Mouse (Mus musculus) lung, adult 18-20 months (tissue): ENCODE results near the gene Tmem139.

Experiments
- DNase-seq, 2 experiments: peaks; one replicate each; pipeline ENCODE4 v3.0.0; 2022; ENCODE audit warnings: mixed read lengths in 2 of 2

The Tmem139 gene

DNA sequence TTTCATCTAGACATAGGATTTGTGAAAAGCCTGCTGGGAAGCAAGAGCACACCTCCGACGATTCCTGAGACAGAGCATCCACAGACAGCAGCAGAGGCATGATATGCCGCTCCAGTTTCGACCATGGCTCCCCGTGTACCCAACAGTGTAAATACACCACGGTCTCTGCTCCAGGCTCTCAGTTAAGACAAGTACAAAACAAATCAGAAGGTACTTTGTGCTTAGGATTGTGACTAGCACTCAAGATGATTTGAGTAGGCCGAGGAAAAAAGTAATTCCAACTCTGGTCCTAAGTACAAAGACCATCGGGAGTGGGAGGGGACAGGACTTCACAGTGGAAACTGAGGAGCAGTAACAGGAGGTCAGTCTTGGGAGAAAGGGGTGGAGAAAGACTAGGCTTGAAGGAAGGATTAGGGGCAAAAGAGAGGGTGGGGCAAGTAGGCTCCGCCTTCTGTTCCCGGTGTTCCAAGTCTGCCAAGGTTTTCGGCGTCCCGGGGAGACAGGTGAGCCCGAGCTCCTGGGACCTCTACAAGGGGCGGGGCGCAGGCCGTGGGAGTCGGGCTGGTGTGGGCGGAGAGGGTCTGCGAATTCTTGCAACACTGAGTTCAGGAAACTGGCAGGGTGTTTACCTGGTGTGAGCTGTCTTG is at the start of gene Tmem139:
Gene Tmem139 (plus strand): TSS at position 447 of the 647 bp plus-strand sequence.
- DNase-seq, result peak; percentile 85 to 92

GRCm38 (mm10) chr6:42215028-42215427 is 46.7 kb upstream of the Tmem139 start, which contains the start of gene Tas2r144:
Tas2r144 (plus strand) TSS chr6:42215328.
- DNase-seq, result no peak

GRCm38 (mm10) chr6:42222286-42222685 is 39.5 kb upstream of the Tmem139 start:
- DNase-seq, result no peak

DNA sequence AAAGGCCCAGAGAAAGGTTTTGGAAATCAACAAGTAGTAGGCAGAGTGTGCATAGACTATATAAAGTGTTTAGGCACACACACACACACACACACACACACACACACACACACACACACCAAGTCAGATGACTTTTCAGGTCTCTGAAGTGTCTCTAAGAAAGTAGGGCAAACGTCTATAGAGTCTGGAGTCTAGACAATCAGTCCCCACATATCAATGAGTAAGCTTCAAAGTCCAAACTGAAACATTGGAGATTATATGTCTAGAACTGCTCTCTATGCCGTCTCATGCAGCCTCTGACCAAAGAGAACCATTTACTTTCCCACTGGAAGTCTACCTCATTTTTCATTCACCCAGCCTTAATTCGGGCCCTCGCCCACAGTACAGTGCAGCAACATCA is 36.7 kb upstream of the Tmem139 start:
- no peak for DNase-seq

DNA sequence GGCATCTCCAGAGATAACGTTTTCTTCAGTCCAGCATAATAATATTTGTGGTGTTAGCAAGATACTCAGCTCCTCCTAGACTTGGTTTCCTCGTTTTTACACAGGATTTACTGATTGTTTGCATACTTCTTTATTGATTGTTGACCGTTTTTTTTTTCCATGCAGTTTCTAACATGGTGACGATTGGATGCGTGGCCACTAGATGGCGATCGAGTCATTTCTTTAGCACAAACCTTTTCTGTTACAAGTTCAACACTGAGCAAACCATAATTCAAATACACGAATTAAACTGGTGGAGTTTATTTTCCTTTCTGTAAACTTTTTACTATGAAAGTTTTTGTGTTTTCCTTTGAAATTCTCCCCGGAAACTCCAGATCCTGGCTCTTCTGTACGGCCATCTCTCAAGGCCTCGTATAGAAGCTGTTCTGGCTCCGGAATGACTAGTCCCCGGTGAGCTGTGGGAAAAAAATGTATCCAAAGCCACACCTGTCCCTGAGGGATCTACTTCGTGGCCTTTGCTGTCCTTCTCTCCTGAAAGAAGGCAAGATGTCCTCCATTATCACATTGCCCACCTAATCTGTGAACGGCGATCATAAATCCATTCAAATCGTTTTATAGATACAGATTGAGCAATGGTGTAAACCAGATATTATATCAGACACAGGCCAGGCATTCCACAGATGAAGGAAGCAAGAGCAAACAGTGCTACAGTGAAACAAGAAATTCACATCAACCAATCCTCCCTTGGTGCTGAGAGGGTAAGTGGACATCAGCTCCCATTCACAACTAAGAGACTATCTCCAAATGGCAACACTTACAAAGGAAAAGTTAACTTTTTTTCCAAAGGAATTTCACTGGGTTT is 34.3 kb upstream of the Tmem139 start:
- peak; percentile 53 to 69 for DNase-seq

DNA sequence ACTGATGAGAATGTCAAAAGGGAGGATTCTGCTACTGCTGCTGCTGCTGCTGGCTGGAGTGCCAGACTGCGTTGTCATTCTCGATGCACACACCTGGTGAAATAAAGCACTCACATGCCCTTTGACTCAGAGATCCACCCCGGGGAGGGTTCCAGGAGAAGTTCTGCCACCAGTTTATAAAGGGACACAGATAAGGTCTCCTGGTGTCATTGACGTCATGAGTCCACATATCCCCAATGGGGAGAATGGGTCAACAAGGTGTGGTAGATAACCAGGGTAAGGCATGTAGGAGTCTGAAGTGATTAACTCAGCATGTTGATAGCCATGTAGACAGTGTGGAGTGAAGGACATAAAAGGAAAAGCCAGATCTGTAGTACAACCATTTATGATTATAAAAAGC is 32.2 kb upstream of the Tmem139 start:
- DNase-seq, result no peak

DNA sequence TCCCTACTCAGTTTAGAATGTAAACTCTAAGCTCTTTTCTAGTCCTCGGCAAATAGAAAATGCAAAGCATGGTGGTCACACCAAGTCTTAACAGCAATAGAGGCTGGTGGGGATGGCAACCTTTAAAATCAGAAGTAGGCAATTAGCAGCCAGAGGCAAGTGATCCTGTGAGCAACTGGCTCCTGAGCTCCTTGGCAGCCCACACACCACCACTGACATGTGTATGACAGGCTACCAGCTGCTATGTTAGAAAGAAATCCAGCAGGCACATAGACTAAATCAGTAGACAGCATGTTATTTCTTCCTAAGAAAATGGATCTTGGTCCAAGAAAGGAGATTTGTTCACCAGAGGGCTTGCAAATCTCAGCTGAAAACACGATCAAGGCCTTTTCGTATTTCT is 30.6 kb upstream of the Tmem139 start:
- no peak for DNase-seq

DNA sequence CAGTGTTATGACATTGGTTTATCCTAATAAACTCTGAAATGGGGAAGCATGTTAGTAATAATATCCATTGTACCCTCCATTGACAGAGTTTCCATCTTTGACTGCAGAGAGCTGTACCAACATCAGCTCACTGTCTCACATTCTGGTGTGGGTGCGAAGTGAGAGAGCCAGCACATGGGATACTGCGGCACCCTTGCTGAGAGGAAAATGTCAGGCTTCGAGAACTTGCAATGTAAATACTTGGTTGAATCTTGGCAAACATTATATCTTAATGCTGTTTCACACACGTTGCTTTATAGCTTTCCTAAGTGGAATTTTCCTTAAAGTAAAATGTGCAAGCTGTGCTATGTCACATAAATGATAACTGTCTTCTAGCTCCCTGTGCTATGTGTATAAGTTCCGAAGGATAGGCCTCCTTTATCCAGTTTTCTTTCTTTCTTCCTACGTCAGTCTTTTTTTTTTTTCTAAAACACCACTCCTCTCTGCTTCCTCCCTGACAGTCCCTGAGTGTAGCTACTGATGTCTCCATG is 24.4 kb upstream of the Tmem139 start:
- DNase-seq, result no peak

DNA sequence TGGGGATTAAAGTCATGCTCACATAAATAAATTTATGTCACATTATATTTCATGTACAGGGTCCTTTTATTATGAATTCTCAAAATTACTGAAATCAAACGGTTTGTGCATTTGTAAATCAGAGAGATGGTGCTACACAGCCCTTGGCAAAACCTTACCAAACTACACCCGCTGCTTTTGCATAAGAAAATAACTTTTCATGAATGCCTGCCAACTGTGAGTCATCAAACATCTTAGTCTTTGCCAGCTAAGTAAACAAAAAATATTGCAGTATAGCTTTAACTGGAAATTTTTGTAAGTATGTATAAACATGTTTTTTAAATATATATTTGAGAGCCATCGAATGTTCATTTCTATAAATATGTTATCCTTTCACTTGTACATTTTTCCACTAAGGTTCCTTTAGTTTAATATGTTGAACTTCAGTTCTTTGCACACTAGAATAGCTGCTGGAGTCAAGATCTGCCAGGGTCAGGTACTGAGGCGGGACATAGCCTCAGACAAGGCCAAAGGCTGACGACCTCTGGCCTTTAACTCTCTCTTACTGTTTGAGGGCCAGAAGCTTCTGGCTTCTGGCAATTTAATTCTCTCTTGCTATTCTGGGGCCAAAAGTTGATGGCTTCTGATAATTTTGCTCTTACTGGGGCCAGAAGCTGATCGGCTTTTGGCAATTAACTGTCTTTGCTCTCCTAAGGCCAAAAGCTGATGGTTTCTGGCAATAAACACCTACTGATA is 20.3 kb upstream of the Tmem139 start:
- peak in 1 of 2 experiments; percentile 66 for DNase-seq

GRCm38 (mm10) chr6:42245711-42246353 is 15.9 kb upstream of the Tmem139 start, which contains the start of gene Gstk1:
Gstk1 (plus strand) TSS chr6:42245935.
- DNase-seq, result peak; percentile 92 to 94

DNA sequence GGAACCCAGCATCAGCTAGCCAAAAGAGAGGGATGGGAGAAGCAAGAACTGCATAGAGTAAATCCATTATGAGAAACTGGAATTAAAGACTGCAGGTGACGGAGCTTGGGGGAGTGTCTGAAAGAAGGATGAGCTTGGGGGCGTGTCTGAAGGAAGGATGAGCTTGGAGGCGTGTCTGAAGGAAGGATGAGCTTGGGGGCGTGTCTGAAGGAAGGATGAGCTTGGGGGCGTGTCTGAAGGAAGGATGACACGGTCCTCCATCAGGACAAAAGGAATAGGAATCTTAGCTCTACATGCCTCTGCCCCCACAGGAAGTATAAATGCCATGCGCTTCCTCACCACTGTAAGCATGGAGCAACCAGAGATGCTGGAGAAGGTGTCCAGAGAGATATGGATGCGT is 14.6 kb upstream of the Tmem139 start:
- DNase-seq, result peak; percentile 21 to 24

GRCm38 (mm10) chr6:42247981-42248380 is 13.8 kb upstream of the Tmem139 start:
- DNase-seq, result no peak

GRCm38 (mm10) chr6:42251791-42252190 is 10.0 kb upstream of the Tmem139 start:
- DNase-seq, result no peak

GRCm38 (mm10) chr6:42253103-42253502 is 8.7 kb upstream of the Tmem139 start:
- DNase-seq, result no peak

DNA sequence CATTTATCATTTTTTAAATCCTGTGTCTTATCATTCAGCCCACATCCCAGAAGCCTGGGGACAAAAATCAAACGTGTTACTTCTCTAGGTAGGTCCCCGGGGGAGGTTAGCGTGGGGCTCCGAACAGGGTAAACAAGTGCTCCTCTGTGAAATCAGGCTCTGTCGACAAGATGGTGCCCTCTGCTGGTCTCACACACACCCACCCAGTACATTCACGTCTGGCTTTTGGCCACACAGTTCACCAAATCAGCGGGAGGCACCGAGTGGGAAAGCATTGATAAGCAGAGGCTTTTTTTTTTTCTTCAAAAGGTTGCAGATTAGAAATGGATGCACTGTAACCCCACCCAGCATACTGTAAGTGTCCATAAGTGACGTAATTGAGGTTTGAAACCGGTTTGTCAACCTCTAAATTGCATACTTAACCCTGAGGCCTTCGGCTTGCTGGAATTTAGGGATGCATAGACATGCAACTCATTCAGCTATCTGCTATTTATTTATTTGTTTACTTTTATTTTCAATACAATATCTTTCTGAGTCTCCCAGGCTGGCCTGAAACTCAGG is 4.4 kb upstream of the Tmem139 start:
- DNase-seq, result peak; percentile 69 to 77

DNA sequence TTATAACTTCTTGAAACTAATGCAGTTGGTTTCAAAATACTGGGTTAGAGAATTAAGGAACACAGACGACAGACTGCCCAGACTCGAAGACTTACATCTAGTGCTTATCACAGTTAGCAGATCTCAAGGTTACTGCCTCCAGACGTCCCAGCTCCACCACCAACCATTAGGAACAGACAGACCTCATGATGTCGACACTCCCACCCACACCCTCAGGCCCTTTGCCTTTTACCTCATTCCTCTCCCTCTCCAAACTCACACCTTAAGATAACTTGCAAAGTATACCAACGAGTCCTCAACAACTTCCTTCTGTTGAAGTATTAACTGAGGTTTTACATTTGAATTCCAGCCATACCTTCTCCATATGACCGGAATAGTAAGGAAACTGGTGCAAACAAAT is 1.3 kb upstream of the Tmem139 start:
- DNase-seq, result peak; percentile 63 to 78

GRCm38 (mm10) chr6:42264626-42265312 is 3.0 kb downstream of the Tmem139 start, which contains the start of gene Casp2:
Casp2 (plus strand) TSS chr6:42264985.
- DNase-seq, result peak; percentile 99

- peak in 1 of 2 experiments; percentile 35 for DNase-seq
Observed at GRCm38 (mm10) chr6:42265391-42266330, 3.9 kb downstream of the Tmem139 start.

DNA sequence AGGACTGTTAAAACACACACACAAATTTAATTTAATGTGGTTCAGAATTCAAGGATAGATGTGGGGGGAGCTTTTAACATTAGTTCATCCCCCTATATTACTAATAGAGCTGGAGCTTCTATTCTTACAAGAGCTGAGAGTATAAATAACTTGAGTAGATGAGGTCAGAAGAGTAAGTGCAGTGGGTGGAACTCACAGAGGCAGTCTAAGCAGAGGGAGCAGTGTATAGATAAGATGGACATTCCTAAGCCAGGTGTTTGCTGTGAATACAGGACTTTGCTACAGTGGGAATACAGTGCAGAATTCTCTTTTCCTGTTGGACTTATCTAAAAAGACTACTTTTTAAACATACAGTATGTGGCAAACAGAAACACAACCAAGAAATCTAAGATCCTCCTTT is 9.0 kb downstream of the Tmem139 start:
- no peak for DNase-seq

DNA sequence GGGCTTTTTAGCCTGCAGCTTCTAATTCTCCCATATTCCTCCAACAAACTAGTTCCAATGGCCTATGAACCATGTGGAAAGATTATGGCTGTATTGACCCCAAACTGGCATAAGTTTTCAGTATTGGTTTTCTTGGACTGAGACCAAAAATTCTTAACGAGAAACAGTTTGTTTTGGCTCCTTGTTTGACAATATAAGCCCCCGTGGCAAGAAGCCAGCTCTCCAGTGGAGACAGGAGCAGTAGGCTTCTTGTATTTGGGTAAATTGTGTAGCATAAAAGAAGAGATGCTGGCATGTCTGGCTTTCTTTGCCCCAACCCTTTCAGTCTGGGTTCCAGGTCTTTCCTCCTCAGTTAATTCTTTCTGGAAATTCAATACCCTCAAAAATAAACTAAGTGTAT is 14.4 kb downstream of the Tmem139 start:
- DNase-seq, result no peak
